Mouse (Mus musculus) fibroblast of lung, adult 2 months (primary cell): ENCODE data around the gene Ankdd1a.

Source experiments
- DNase-seq: peaks from one replicate; pipeline ENCODE4 v3.0.0-alpha.2; 2011; ENCODE audit warnings: low read depth

The Ankdd1a gene

DNA sequence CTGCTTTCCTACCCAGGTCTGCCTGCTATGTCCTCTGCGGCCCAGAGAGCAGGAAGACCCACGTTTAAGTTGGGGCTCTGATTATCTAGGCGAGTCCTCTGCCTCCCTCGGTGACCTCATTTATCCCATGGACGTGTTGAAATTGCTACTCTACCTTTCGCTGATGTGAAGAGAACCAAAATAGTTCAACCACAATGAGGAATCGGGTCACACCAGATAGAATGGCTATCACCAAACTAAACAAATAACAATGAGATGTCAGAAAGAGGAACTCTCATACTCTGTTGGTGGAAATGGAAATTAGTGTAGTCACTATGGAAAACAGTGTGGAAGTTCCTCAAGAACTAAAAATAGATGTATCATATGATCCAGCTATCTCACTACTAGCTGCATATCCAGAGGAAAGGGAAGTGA, 22.1 kb upstream of the Ankdd1a start:
- no peak for DNase-seq

DNA sequence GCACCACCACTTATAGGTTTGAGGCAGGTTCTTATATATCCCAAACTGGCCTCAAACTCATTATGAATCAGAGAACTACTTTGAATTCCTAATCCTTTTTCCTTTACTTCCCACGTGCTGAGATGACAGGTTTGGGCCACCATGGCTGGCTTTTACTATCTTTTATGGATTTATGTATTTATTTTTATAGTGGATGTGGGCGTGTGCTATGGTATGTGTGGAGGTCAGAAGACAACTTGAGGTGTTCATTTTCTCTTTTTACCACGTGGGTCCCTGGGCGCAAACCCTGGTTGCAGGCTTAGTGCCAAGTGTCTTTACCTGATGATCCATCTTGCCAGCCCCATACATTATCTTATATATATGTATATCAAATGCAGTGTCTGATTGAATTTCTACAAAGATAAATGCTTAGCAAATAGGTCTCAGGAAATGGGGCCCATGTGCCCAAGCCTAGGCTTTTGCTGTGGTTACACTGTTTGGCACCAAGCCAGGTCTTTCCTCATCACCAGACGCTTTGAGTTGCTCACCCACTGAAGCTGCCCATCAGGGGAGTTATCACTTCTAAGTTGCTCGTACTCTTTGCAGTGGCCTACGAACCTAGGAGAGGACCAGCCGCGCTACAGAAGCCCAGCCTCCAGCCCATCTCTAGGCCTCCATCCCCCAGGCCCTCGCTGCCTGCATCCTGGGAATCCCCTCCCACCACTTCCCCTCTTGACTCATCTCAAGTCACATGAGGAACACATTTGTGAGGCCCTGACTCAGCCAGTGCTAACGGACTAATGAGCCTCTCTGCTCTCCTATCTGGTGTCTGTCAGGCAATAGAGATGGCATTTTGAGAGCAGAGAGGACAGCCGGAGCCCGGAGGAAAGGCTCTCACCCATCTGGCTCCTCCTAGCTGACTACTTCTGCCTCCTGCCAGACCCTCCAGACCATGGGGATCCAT, 21.4 kb upstream of the Ankdd1a start:
- peak; percentile 76 for DNase-seq

DNA sequence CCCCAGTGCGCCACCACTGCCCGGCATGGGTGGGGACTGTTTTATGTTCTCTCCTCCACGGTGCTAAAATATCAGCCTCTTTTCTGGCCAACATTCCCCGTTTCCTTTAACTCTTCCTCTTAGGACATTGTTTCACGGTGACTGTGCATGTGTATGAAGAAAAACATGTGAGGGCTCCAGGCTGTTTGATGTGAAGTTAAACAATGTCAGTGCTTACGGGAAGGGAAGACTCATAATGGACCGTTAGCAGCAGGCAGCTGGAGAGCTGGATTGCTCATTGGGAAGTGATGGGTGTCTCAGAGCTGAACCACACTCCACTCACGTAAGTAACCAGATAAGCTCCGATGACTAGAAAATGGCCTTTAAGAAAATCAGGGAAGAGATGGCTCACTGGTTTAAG, 19.7 kb upstream of the Ankdd1a start:
- no peak for DNase-seq

DNA sequence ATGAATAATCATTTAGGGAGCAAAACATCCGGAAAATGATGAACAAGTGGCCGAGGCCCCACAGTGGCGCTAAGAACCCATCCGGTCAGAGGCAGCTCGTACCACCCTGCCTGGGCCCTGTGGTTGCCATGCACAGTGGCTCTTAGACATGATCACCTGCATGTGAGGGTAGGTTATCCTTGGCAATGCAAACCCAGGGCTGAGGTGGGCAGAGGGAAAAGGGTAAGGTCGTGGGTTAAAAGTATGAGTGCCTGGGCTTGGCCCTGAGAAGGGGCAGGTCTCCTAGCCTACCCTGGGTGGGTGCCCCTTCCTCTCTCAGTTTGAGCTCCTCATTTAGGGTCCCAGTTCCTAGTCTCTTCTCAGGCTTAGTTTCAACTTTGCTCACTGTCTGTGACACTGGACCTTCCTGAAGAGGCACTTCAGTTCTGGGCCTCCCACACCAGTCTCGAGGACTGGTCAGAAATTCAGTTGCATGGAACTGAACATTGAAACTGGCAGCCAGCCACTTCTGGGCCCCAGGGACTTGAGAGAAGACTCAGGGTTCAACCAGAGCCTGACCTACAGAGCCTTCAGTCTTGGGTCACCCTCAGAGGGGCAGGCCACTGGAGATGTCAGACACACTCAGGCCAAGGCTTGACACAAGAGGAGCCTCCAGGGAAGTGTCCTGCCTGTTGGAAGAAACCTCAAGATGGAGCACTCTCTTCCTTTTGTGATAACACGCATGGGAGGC, 18.1 kb upstream of the Ankdd1a start:
- no peak for DNase-seq

DNA sequence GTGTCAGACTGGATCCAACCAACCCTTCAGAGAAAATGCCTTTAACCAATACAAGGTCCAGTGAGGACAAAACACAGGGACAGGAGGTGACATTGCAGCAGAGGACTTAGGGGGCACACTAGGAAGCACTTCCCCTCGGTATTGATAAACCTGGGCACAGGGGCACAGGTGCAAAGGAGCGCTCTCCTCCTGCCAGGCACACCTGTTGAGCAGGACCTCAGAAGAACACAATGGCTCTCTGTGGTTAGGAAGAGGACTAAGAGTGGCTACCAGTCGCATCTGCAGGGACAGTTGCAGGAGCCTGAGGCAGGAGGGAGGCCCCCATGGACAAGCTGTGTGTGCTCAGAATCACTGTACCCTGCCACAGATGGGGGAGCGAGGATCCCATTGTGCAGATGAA, 16.5 kb upstream of the Ankdd1a start:
- DNase-seq: no peak

DNA sequence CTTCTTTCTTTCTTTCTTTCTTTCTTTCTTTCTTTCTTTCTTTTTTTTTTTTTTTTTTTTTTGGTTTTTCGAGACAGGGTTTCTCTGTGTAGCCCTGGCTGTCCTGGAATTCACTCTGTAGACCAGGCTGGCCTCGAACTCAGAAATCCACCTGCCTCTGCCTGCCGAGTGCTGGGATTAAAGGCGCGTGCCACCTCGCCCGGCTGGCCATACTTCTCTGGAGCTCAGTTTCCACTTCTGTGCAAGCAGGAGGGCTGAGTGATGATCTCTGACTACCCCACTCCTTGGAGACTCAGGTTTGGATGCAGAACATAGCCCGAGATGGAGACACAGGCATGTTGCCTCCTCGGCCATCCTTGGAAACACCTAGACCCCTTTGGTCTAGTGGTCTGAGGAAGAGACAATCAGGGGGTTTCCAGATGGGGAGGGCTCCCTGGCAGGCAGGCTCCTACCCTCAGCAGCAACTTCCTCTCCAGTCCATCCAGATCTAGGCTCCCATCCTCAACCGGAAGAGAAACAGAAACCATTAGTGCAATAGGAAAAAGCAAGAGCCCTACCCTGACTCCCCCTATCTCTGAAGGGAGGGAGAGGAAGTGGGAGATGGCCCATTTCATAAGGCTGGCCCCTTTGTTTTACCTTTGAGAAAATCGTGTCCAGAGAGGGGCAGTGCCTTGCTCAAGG, 15.9 kb upstream of the Ankdd1a start:
- DNase-seq: no peak

DNA sequence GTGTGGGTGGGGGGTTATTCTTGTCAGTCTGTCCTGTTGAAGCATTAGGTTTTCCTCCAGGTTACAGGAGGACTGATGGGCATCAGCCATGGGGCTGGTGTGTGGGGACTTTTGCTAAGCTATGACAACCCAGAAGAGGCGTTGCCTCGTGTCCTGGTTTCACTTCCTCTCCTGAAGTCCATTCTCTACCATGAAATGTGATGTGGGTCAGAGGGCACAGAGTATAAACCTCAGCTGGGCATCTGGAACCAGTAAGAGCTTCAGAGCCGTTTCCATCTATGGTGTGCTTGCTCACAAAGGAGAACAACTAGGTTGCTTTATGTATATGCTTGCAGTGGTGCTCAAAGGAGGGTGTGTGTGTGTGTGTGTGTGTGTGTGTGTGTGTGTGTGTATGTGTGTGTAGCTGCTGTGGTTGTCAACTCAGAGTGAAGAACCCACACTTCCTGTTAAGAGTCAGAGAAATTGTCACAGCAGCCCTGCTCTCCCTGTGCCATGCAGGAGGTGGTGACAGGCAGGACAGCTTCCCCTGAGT, 15.3 kb upstream of the Ankdd1a start:
- DNase-seq: no peak

DNA sequence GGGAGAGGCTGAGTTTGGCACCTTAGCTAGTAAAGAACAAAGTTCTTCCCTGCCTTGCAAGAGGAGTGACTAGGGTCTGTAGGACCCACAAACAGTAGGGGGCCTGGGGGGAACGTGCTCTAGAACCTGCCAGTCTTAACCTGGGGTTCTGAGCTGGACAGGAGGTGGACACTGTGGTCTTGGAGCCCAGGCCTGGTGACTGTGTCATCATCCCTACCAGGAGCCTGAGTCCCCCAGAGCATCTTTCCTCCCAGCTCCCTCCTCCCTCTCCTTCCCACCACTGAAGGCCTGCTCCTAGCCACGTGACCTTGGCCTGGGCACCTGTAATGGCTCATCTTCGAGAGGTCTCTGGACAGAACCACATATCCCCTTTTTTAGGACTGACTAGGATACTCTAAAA, 14.1 kb upstream of the Ankdd1a start:
- DNase-seq: no peak

DNA sequence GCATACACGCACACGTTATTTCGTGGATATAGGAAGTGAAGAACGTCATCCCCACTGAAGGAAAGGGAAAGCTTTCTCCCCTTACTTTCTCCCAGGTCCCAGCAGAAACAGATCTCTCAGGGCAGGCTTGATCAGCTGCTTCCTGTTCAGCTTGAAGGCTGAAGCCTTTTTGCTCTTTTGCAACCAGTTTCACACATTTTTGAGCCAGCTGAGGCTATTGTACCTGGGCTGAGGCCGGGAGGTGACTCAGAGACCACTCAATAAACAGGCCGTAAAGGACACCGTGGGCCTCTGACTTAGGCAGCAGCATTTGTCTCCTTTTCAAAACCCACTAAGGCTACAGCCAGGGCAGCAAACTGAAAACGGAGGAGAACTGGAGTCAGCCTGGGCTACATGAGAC, 13.0 kb upstream of the Ankdd1a start:
- no peak for DNase-seq

DNA sequence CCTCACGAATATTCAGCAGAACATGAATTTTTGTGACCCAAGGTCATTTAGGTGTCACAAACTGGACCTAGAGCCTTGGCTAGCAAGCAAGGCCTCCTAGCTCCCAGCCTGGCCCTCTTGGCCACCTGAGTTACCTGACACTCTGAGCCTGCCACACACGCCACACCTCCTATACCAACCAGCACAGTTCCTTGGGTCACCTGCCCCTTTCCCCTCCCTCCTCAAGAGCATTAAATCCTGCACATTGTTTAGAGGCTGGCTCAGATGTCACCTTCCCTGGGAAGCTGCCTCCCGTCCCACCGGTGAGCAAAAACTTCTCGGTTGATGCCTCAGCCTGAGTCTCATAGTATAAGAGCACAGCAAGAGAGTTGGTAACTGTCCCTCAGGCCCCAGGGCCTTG, 11.3 kb upstream of the Ankdd1a start:
- no peak for DNase-seq

DNA sequence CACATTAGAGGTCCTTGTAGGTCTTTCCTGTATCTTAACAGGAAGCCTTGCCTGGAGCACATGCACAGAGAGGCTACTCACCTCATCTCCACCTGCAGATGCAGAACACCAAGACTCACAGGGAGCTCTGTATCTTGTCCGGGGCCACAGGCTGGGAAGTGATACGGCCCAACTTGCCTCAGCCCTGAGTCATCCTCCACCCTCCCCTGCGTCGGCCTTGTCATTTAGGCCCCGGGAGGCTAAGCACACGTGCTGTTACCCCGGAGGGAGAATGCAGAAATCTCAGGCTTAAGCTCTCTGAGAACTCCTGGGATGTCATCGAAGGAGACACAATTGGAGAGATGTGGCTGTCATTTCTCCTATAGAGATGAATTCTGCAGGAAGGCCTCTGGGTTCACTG, 9.7 kb upstream of the Ankdd1a start:
- no peak for DNase-seq

DNA sequence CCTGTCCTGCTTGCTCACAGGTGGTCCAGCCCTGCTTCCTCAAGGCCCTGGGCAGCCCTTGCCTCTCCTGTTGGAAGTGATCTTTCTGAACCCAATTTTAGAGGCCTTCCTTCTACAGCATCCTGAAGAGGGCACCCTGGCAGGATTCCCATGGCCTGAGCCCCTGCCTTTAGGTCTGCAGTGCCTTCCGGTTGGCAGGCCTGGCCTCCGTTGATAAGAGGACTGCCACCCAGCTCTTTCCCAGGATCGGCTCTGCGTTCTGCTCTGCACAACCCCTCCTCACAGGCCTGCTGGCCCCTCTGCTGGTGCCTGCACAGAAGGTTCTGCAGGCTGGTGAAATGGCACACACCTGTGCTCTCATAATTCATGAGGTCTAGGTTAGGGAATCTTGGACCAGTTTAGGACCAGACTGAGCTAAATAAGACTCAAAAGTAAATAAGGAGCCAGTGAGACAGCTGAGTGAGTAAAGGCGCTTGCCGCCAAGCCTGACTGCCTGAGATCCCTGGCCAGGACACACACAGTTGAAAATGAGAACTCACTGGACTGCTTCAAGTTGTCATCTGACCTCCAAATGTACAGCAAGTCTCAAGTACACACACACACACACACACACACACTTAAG, 8.5 kb upstream of the Ankdd1a start:
- no peak for DNase-seq

DNA sequence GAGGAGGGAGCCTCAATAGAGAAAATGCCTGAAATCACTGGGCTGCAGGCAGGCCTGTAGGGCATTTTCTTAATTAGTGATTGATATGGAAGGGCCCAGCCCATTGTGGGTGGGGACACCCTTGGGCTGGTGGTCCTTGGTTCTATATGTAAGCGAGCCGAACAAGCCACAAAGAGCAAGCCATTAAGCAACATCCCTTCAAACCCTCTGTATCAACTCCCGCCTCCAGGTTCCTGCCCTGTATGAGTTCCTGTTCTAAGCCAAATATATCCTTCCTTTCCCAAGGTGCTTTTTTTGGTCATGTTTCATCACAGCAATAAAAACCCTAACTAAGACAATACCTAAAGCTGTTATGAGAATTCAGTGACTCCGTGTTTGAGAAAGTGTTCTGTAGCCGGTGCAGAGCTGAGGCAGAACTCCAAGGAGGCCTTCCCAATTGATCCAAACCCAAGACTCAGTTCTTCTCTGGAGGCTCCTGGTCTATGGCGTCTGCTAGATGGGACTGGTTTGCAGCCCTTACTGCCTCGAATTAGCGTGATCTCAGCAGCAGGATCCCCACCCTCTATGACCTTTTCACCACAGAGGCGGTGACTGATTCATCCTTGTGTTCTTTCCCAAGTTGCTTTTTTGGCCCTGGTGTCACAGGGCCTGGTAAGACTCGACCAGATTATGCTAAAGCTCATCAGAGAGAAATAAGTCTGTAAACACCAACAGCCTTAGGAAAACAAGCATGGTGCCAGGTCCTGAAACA, 5.6 kb upstream of the Ankdd1a start:
- DNase-seq: no peak

DNA sequence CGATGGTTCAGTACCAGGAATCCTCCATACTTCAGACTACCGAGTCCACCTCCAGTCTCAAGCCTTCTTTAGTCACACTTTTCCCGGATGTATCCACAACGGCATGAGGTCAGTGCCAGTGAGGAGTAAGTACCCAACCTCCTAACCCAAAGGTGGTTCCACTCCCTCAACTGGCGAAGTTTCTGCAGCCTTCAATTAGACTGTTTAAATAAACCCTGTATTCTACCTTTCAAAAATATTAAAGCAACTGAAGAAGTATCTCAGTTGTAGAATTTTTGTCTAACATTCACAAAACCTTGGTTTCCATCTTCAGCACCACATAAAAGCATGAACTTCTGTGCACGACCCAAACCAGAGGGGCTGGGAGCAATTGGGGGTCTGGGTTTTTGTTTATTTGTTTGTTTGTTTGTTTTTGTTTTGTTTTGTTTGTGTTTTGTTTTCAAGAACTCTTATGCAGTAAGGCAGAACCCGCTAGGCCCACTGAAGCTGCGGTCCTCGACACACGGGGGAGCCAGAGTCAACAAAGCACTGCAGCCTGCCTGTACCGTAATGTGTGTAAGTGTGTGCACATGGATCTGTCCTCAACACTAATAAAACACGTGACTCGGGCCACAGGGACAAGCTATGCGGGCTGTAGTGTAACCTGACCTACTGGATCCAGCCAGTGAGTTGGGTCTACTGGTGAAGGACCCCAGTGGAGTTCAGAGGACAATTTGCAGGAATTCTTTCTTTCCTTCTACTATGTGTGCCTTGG, 3.8 kb upstream of the Ankdd1a start:
- peak; percentile 59 for DNase-seq

DNA sequence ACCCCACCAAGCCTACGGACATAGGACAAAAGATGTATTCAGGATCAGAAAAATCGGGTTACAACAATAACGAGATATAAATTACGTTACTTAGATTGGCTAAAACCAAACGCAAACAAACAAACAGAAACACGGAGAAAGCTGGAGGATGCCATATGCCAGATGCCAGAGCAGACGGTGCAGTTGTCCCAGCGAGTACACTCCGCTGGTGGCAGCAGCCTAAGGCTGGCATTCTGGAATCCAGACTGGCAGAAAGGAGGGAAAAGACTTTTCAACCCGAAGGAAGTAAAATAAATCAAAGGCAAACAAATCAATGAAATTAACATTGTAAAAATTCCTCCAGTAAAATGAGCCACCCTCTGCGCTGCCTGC, 498 bp upstream of the Ankdd1a start:
- DNase-seq: no peak

DNA sequence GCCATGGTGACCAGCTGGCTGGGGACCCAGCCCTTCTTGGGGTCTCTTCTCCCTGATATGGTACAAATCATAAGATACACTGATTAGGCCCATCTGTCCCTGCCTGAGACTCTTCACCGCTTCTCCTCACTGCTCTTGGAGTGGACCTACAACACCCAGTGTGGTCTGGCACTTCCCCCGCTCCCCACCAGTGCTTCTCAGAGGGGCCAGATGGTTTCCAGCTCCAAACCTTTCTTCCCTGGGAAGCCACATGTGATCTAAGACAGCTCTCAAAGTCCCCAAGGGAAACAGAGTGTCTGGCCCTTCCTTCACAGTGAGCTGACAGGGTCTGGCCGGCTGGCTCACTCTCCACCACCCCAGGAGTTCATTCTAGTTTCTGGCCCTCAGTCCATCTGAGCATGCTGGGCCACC, 5.1 kb downstream of the Ankdd1a start:
- DNase-seq: no peak

DNA sequence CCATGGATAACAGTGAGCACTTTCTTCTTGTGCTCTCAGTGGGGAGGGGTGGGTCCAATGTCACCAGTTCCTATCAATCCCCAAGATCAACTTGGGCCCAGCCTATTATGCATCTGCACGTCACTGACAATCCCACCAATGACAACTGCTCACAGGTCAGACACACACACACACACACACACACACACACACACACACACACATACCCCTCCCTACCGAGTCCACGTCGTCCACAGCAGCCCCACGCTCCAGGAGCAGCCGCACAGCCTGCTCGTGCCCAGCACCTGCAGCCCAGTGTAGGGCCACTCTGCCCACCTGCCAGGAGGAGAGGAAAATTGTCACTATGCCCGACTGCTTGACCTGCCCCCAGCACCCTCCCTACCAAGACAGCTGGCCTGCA, 5.6 kb downstream of the Ankdd1a start:
- DNase-seq: no peak

DNA sequence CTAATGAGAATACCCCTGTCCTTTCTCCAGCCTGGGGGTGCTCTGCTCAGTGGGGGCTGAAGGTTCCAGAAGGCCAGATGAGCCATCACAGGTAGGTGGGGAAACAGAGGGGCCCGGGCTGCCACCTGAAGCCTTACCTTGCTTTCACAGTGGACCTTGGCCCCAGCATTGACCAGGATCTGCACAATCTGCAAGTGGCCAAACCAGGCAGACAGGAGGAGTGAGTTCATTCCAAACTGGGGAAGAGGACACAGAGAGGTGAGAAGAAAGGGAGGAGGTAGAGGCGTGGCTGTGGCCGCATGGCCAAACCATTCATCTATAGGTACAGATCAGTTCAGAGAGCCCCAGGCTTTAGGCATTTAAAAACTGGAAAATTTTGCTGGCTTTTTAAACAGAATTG, 7.5 kb downstream of the Ankdd1a start:
- DNase-seq: no peak

DNA sequence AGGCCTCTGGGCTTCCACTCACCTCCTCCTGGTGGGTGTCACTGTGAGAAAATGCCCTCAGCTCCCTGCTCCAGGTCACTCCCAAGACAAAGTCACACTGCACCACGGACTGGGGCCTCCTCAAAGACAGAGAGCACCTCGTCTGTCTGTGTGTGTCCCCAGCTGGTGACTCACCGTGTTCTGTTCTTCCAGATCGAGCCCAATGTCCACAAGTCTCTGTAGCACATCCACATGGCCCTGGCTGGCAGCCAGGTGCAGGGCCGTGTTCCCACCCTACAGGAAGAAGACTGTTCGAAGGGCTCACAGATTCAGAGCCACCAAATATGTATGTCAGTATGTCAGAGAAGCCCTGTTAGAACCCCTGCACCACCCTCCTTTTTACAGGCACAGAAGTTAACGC, 11.5 kb downstream of the Ankdd1a start:
- DNase-seq: no peak

DNA sequence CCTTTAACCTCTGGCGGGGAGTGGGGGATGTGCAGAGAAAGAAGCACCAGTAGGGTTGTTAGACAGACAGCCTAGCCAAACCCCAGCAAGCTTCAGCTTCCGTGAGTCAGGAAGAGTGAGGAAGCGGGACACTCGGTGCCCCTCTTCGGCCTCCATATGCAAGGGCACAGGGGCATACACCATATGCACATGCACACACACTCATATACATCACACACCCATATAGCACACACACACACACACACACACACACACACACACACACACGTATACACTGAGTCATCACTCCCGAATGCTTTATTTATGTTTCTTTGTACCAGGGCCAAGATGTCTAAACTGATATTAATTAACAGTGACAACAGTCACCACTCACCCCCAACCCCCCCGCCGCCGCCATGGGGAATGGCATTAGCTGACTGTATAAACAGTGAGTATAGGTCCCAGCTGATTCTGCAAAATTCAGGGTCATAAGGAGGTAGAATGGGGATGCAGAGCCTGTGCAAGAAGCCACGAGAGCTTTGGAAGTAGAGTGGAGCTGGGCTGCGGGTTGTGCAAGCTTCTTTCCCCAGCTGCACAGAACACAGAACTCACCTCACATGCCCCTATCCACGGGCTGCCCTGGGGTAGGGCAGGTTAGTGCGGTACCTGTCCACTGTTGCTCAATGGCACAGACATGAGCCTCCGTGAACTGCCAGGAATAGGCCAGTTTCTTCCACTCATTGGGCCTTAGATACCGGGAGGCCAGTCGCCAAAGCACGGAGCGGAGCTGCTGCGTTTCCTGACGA, 17.1 kb downstream of the Ankdd1a start:
- no peak for DNase-seq
